Mouse (Mus musculus): ENCODE measurements around the gene Ctdsp2.

DNA sequence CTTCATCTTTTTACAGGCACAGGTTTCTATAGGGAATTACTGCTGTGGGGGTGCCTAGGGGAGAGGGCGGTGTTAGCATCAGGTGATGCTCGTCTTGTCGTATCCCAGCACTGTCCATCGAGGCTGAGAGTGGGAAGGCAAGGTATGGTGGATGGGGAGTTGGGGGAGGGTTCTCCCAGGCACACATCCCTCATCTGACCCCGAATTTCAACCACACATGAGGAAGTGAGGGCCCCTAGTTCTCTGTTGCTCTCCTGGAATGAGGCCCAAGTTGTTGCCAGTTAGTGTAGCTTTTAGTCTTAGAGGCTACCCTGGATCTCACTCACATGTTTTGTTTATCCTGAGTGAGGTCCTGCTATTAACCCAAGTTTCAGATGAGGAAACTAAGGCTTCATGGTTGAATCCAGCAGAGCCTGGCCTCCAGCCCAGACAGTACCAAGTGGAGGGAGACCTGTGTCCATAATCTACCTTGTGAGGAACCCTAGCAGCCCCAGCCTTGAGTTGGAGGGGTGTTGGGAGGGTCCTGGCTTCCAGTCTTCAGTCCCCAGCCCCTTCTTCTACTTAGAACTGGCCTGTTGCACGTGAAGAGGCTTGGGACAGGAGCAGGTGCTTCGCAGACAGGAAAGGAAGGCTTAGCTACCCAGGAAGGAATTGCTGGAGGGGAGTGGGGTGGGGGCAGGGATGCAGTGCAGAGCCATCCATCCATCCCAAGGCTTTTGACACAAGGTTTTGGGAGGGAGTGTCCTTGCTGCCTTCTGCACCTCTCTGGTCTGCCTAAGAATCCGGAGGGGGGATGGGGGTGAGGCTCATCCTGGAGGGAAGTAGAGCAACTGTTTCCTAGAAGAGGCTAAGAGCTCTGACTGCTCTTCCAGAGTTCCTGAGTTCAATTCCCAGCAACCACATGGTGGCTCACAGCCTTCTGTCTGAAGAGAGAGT is 8.9 kb downstream of the Ctdsp2 start:
- TF ChIP-seq POLR2A (IDR thresholded peaks at IDR 0.05; ENCODE audit: low read depth, low read length) (no peak), CTCF (IDR thresholded peaks at IDR 0.05; ENCODE audit: extremely low read depth, insufficient read depth, insufficient read length, insufficient replicate concordance) (no peak)

All from spleen, adult 2 months (tissue).